Mouse (Mus musculus) hindbrain, postnatal 0 days (tissue): ENCODE results near the gene Celf5. TPM values are rescaled to one million over a fixed set of nuclear protein-coding genes. Genes with fewer than 3 reads are reported as not detected.

Source experiments
- ATAC-seq: fragments of 200-750 bp; cut with Nextera tagmentation; 2 replicates; pipeline ENCODE4 v1.8.0; 2017; ENCODE audit warnings: mild to moderate bottlenecking, moderate TSS enrichment, moderate library complexity
- DNase-seq: peaks from one replicate; pipeline ENCODE4 v3.0.0-alpha.2; 2015; ENCODE audit warnings: low spot score
- H3K27ac ChIP-seq: fragments of 300-500 bp; sonication (generic); 2 replicates; pipeline ENCODE4 v1.5.1; 2014; ENCODE audit warnings: mild to moderate bottlenecking
- H3K27me3 ChIP-seq: fragments of 300-500 bp; sonication (generic); 2 replicates; pipeline ENCODE4 v1.6.1; 2014; ENCODE audit warnings: low read length, mixed read lengths; ENCODE audit not compliant: insufficient read depth
- H3K36me3 ChIP-seq: fragments of 300-500 bp; sonication (generic); 2 replicates; pipeline ENCODE4 v1.6.1; 2014; ENCODE audit warnings: low read length, mixed read lengths; ENCODE audit not compliant: insufficient read depth
- H3K4me1 ChIP-seq: fragments of 300-500 bp; sonication (generic); 2 replicates; pipeline ENCODE4 v1.6.1; 2014; ENCODE audit warnings: antibody characterized with exemption, low read length, mixed read lengths; ENCODE audit not compliant: insufficient read depth
- H3K4me2 ChIP-seq: fragments of 300-500 bp; sonication (generic); 2 replicates; pipeline ENCODE4 v1.6.1; 2014; ENCODE audit warnings: low read depth, mild to moderate bottlenecking, low read length, moderate library complexity, mixed read lengths
- H3K4me3 ChIP-seq: fragments of 300-500 bp; sonication (generic); 2 replicates; pipeline ENCODE4 v1.5.1; 2014; ENCODE audit warnings: low read length
- H3K9ac ChIP-seq: fragments of 300-500 bp; sonication (generic); replicated peaks from 2 replicates; pipeline ENCODE4 v1.6.1; 2014; ENCODE audit warnings: mild to moderate bottlenecking, low read length, moderate library complexity, mixed read lengths
- H3K9me3 ChIP-seq: fragments of 300-500 bp; sonication (generic); 2 replicates; pipeline ENCODE4 v1.6.1; 2016; ENCODE audit warnings: low read length, mixed read lengths
- CTCF ChIP-seq: IDR thresholded peaks from 2 replicates; pipeline ENCODE4 v1.5.1; 2016; ENCODE audit warnings: antibody characterized with exemption, control low read depth, low read depth
- WGBS: fragments of 180-500 bp; shearing (Covaris S2); extraction: QIAGEN DNeasy Blood & Tissue Kit; methylation state at CpG from one replicate; pipeline ENCODE4 v1.1.7; 2014; 5-methylcytosine and 5-hydroxymethylcytosine counted together
- polyA plus RNA-seq: library from polyadenylated mRNA; unstranded; fragments of >200 nt; fragmentation: Nextera tagmentation; extraction: Ambion mirVana; gene quantifications from 2 replicates; pipeline ENCODE4 v1.2.1, GENCODE M21; 2015
- total RNA-seq: library from RNA; depleted of rRNA; stranded (reverse); fragments of >200 nt; gene quantifications from 2 replicates; pipeline ENCODE4 v1.2.3, GENCODE M21; 2014

The Celf5 gene
- total and polyA plus RNA-seq, 2 experiments from 2014 or later: 43.2 to 93.9 TPM

DNA sequence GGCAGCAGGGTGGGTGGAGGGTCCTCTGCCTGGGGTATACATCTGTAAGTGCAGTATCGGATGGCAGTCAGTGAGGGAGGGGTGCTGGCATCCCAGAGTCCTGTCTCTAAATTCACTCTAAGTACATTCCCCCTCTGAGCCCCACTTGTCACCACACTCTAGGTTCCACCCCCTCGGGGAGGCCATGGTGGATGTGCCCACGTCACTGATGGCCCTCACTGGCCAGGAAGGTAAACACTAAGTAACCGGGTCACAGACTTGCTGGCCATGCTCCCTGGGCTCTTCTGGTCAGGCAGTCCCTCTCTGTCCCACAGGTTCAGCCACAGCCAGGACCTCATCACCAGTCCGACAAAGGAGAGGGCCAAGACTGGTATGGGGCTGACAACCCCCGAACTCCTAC is 60.3 kb downstream of the Celf5 start:
- Histone ChIP-seq H3K4me3 (no peak overlapping the region), H3K27me3 (no peaks in the 10 kb centered on the region), H3K4me1 (peaks cover 23% of the 10 kb centered on the region), H3K36me3 (no peaks in the 10 kb centered on the region), H3K9ac (no peak overlapping the region), H3K4me2 (no peak overlapping the region), H3K27ac (no peak overlapping the region), H3K9me3 (no peaks in the 10 kb centered on the region)
- whole genome bisulfite sequencing: 70% methylated on average over 6 of the region's 6 CpGs
- TF ChIP-seq CTCF: no peak
- peak; percentile 1 for DNase-seq
- no peak for ATAC-seq

DNA sequence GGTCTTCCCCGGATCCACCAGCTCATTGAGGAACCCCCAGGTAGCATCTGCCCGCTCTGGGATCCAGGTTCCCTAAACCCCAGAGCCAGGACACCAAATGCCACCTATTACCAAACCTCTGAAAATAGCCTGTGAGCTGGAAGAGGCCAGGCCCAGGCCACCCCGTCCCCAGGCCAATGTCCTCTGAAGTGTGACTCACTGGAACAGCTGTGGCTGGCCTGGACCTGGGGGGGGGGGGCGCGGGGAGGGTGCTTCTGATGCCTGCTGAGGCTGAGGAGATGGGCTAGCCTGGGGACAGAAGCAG is 60.8 kb downstream of the Celf5 start:
- H3K9me3 ChIP-seq: no peaks in the 10 kb centered on the region
- no peak overlapping the region for H3K9ac ChIP-seq
- 66% methylated on average over 5 of the region's 5 CpGs for WGBS
- DNase-seq (no peak), ATAC-seq (no peak)
- H3K27ac ChIP-seq: no peak overlapping the region
- H3K4me3 ChIP-seq: no peak overlapping the region
- no peak overlapping the region for H3K4me2 ChIP-seq
- no peaks in the 10 kb centered on the region for H3K36me3 ChIP-seq
- TF ChIP-seq CTCF: no peak
- peaks cover 28% of the 10 kb centered on the region for H3K4me1 ChIP-seq
- H3K27me3 ChIP-seq: no peaks in the 10 kb centered on the region

DNA sequence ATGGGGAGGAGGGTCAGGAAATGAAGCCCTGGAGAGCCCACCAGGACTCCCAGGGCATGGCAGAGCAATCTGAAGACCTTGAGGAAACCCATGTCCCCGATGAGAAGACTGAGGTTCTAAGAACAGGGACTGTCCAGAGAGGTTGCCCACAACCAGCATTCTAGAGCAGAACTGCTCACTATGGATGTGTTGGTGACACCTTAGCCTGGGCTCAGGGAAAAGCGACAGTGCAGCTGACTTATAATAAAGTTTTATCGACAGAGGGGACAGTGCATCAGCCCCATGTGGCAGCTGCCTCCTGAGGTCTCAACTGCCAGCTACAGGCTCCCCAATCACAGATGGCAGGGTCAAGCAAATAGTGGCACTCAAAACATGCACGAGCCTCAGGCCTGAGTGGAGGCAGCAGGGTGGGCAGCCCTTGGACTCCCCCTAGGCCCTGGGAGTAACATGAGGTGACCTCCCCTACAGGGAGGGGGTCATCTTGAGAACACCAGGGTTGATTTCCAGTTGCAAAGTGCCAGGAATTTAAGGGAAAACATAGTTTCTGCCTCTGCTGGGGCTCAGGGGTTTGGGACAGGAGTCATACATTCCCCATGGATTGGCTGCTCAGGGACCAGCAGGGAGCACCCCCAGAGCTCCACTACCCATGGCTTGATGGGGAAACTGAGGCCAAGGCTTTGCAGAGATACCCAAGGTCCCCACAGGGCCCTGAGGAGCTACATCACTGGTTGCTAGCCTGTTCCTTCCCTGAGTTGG is 61.3 kb downstream of the Celf5 start:
- H3K4me1 ChIP-seq: peaks cover 30% of the 10 kb centered on the region
- peak; percentile 0 for DNase-seq

DNA sequence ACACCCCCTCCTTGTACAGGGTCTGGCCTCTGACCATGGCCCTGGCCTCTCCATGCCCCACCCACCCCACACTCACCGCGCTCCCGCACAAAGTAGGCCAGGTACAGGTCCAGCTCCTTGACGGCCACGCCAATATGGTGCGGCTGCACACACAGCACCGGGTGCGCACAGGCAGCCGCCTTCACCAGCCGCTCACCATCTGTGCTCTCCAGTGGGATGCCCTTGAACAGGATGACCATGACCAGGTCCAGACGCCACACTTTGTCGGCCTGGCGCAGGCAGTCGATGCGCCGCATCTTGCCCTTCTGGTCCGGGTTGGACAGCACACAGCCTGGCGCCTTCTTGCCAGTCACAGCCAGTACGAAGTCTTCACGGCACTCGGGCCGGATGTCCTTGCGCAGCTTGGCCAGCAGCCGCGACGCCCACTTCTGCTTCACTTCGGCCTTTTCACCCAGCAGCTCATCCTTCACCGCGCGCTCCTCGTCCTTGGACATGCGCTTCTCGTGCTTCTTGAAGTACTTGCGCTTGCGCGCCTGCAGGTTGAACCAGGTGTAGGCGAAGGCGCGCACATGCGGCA is 62.2 kb downstream of the Celf5 start:
- no peak for DNase-seq
- Histone ChIP-seq H3K4me1 (peaks cover 30% of the 10 kb centered on the region), H3K9ac (no peak overlapping the region), H3K9me3 (no peaks in the 10 kb centered on the region), H3K27me3 (no peaks in the 10 kb centered on the region), H3K27ac (no peak overlapping the region), H3K36me3 (no peaks in the 10 kb centered on the region), H3K4me2 (no peak overlapping the region), H3K4me3 (no peak overlapping the region)
- 77% methylated on average over 40 of the region's 40 CpGs for WGBS
- no peak for TF ChIP-seq CTCF
- ATAC-seq: no peak

More for the DNA sequence above, 61.3 kb downstream of the Celf5 start:
- Histone ChIP-seq H3K36me3 (no peaks in the 10 kb centered on the region), H3K4me3 (no peak overlapping the region), H3K9ac (no peak overlapping the region), H3K27me3 (no peaks in the 10 kb centered on the region), H3K27ac (no peak overlapping the region), H3K9me3 (no peaks in the 10 kb centered on the region), H3K4me2 (no peak overlapping the region)
- ATAC-seq: no peak
- WGBS: 67% methylated on average over 4 of the region's 4 CpGs
- no peak for TF ChIP-seq CTCF

DNA sequence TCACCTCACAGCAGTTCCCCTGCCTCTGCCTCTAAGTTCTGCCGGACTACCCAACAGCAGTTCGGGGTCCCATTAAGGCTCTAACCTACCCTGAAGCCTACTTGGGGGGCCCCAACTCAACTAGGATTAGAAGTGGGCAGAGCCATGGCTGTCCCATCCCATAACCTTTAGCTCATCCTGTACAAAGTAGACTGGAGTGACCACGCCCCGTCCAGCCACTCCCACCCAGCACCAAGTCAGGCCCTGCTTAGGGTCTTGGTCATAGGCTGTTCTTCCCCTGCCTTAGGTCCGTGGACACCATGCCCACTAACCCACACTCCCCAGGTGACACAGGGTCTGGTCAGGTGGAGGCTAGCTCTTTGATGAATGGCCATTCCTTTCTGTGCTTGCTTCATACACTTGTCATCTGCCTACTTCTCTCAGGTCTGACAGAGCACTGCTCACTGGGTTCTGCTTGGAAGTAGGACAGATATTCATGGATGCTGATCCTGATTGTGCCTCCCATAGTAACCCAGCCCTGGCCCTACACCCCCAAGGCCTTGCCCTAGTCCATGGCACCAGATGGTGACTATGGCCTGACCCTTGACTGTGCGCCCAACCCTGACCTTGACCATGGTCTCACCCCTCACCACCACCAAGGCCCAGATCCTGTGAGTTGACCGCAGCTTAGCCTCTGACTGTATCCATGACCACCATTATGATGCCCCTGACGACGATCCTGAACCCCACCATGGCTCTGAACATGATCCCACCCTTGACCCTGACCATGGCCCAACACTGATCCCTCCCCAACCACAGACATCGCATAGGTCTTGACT is 63.2 kb downstream of the Celf5 start:
- Histone ChIP-seq H3K4me1 (peaks cover 28% of the 10 kb centered on the region), H3K27me3 (no peaks in the 10 kb centered on the region), H3K27ac (no peak overlapping the region), H3K4me3 (no peak overlapping the region), H3K36me3 (no peaks in the 10 kb centered on the region), H3K4me2 (no peak overlapping the region), H3K9ac (no peak overlapping the region), H3K9me3 (no peaks in the 10 kb centered on the region)
- no peak for ATAC-seq
- no peak for DNase-seq
- 95% methylated on average over 10 of the region's 10 CpGs for WGBS
- no peak for TF ChIP-seq CTCF

DNA sequence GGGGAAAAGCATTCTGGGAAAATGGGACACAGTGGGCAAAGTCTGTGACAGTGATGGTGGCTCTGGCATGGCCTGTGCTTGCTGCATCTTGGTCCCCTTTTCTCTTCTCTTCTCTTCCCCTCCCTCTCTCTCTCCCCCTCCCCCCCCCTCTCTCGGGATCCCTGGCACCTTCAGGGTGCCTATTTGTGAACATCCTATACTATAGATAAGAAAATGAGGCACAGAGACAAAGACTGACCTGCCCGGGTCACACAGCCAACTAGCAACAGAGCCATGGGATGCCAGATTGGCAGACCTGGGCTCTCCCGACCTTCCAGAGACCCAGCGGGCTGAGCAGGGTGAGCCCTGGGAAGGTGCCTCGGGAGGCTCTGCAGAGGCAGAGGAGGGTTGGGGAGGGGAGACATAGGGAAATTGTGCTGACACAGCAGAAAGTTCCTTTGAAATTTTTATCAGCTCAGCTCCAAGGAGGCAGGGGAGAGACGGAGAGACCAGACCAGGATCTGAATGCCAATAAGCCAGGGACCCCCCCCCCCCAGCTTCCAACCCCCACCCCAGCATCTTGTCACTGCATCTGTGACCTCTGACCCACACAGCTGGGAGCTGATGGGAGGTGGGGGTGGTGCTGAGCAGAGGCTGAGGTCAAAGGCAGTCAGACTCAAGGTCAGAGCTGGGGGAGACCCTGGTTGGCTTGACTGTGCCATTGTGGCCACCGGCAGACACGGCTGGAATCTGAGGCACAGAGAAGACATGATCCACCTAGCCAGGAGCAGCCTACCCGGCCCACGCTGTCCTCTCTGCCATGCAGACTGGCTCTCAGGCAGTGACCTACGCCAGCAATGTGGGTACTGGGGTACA is 64.1 kb downstream of the Celf5 start:
- no peak for TF ChIP-seq CTCF
- DNase-seq: no peak
- H3K27ac ChIP-seq: 0 out of 2 replicates have a peak overlapping the region, but pooled peaks have one; percentile 77

More for the DNA sequence above, 64.1 kb downstream of the Celf5 start:
- Histone ChIP-seq H3K36me3 (no peaks in the 10 kb centered on the region), H3K9me3 (no peaks in the 10 kb centered on the region), H3K9ac (no peak overlapping the region), H3K4me1 (peaks cover 24% of the 10 kb centered on the region), H3K4me3 (no peak overlapping the region), H3K27me3 (no peaks in the 10 kb centered on the region), H3K4me2 (no peak overlapping the region)
- ATAC-seq: no peak
- 45% methylated on average over 11 of the region's 11 CpGs for WGBS
